Mouse (Mus musculus): ENCODE data around the gene Fam174a. TPM values are rescaled to one million over a fixed set of nuclear protein-coding genes. Genes with fewer than 3 reads are reported as not detected.

Fam174a gene
- polyA plus RNA-seq, 1 experiment from 2014 or later = 24.3 TPM

DNA sequence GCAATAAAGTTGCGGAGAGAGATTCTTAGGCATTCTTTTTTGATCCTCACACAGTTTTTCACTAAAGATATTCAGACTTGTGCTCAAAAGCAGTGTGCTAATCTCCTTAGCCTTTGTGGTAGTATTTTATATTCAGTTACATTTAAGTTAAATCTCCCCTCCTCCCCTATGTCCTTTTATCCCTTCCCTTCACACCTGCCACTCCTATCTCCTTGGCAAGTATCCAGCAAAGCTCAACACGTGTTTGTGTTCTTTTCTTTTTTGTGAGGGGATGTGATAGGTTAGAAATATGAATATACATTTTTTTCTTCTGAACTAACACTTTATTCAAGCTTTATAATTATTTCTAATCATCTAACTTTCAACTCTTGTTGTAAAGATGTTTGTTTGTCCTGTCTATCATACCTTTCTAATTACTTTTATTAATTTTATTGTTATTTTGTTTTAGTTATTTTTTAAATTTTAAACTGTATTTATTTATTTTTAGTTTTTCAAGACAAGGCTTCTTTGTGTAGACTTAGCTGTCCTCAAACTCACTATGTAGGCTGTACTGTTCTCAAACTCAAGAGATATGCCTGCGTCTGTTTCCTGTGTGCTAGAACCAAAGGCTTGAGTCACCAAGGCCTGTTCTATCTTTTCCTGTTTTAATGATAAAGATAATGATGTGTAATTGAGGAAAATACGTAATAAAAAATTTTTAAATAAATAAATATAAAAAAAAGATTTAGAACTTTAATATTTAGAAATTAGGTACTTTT lies 53.4 kb downstream of the Fam174a start:
- no peak overlapping the region for H3K4me3 ChIP-seq (replicated peaks; ENCODE audit: low read depth, low read length)
- no peaks in the 10 kb centered on the region for H3K36me3 ChIP-seq (ENCODE audit: control insufficient read depth, insufficient read depth, low read length)
- H3K27me3 ChIP-seq (ENCODE audit: control insufficient read depth, insufficient read depth, low read length) = no peaks in the 10 kb centered on the region
- H3K27ac ChIP-seq (replicated peaks; ENCODE audit: low read depth, low read length) = no peak overlapping the region
- DNase-seq (peak; percentile 45), ATAC-seq (ENCODE audit: low FRiP score, low TSS enrichment) (no peak)
- H3K4me1 ChIP-seq (ENCODE audit: control insufficient read depth, insufficient read depth, low read length) = no peaks in the 10 kb centered on the region
- WGBS = 53% methylated on average over 4 of the region's 4 CpGs
- no peak overlapping the region for H3K4me2 ChIP-seq (ENCODE audit: low read length)
- no peak overlapping the region for H3K9ac ChIP-seq (replicated peaks; ENCODE audit: low read length)
- H3K9me3 ChIP-seq (ENCODE audit: control insufficient read depth, low read length) = no peaks in the 10 kb centered on the region

DNA sequence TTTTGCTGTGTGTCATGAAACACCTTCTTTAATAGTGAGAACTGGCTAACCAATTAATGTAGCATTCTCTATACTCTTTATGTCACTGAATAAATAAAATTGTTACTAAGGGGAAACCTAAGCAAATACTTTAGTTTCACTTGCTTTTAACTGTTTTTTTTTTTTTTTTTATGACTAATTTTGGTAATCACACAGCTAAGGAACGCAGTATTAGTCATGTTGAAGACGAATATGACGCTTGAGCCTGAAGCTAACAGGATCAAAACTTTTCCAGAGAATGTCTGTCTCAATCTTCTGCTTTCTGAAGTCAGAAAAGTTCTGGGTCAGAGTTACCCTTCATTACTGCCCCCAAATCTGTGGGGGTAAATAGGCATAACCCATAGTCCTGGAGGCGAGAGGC lies 54.3 kb downstream of the Fam174a start:
- Histone ChIP-seq H3K36me3 (ENCODE audit: control insufficient read depth, insufficient read depth, low read length) (no peaks in the 10 kb centered on the region), H3K4me3 (replicated peaks; ENCODE audit: low read depth, low read length) (no peak overlapping the region), H3K27me3 (ENCODE audit: control insufficient read depth, insufficient read depth, low read length) (no peaks in the 10 kb centered on the region), H3K9me3 (ENCODE audit: control insufficient read depth, low read length) (no peaks in the 10 kb centered on the region), H3K9ac (replicated peaks; ENCODE audit: low read length) (no peak overlapping the region), H3K4me1 (ENCODE audit: control insufficient read depth, insufficient read depth, low read length) (no peaks in the 10 kb centered on the region), H3K4me2 (ENCODE audit: low read length) (no peak overlapping the region), H3K27ac (replicated peaks; ENCODE audit: low read depth, low read length) (no peak overlapping the region)
- DNase-seq = no peak
- WGBS = 94% methylated on average over 4 of the region's 4 CpGs
- ATAC-seq (ENCODE audit: low FRiP score, low TSS enrichment) = no peak

- Histone ChIP-seq H3K27ac (replicated peaks; ENCODE audit: low read depth, low read length) (no peak overlapping the region), H3K9ac (replicated peaks; ENCODE audit: low read length) (no peak overlapping the region), H3K4me3 (replicated peaks; ENCODE audit: low read depth, low read length) (no peak overlapping the region), H3K36me3 (ENCODE audit: control insufficient read depth, insufficient read depth, low read length) (no peaks in the 10 kb centered on the region), H3K4me1 (ENCODE audit: control insufficient read depth, insufficient read depth, low read length) (no peaks in the 10 kb centered on the region), H3K4me2 (ENCODE audit: low read length) (no peak overlapping the region), H3K9me3 (ENCODE audit: control insufficient read depth, low read length) (no peaks in the 10 kb centered on the region), H3K27me3 (ENCODE audit: control insufficient read depth, insufficient read depth, low read length) (no peaks in the 10 kb centered on the region)
- ATAC-seq (ENCODE audit: low FRiP score, low TSS enrichment) = no peak
- DNase-seq = peak; percentile 19
- WGBS = 65% methylated on average over 6 of the region's 6 CpGs
These were observed 62.0 kb downstream of the Fam174a start for GRCm38 (mm10) chr1:95375443-95375842.

- WGBS = 81% methylated on average over 2 of the region's 2 CpGs
- ATAC-seq (ENCODE audit: low FRiP score, low TSS enrichment) = no peak
- DNase-seq = no peak
- H3K4me1 ChIP-seq (ENCODE audit: control insufficient read depth, insufficient read depth, low read length) = no peaks in the 10 kb centered on the region
- H3K27ac ChIP-seq (replicated peaks; ENCODE audit: low read depth, low read length) = no peak overlapping the region
- no peak overlapping the region for H3K4me2 ChIP-seq (ENCODE audit: low read length)
- no peaks in the 10 kb centered on the region for H3K9me3 ChIP-seq (ENCODE audit: control insufficient read depth, low read length)
- H3K9ac ChIP-seq (replicated peaks; ENCODE audit: low read length) = no peak overlapping the region
- H3K4me3 ChIP-seq (replicated peaks; ENCODE audit: low read depth, low read length) = no peak overlapping the region
- H3K27me3 ChIP-seq (ENCODE audit: control insufficient read depth, insufficient read depth, low read length) = no peaks in the 10 kb centered on the region
- H3K36me3 ChIP-seq (ENCODE audit: control insufficient read depth, insufficient read depth, low read length) = no peaks in the 10 kb centered on the region
These were observed 67.6 kb downstream of the Fam174a start for GRCm38 (mm10) chr1:95381028-95381427.
